ENCODE assay signal across 8 mouse cellular contexts in the genomic region with DNA sequence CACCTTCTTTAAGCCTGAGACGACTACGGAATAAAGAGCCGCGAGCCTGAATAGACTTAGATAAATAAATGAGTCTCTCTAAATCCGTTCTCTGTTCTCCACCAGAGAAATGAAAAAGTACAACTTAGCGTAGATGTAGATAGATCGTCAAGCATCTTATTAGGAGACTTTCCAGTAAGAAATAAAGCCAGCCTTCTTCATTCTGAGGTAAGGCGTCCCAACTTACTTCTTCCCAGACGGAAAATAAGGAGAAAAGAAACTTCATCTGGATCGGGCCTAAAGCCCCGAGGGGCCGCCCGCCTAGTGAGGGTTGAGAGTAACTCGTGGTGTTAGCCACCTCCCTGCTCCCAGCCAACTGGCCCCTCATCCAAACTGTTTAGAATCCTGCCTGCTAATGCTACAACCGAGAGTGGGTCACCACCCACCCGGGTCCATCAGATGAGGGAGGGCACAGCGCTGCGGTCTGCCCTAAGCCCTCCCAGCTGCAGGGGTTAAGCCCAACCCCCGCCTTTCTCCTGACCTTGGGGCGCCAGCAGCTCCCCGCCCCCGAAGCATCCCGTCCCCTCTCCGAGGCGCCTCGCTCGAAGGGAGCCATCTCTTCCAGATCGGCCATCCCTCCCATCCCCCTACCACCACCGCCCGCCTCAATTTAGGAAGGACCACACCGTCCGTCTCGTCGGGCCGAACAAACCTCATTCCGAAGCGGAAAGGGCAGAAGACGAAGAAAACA. TPM values are rescaled to one million over a fixed set of nuclear protein-coding genes. Genes with fewer than 3 reads are reported as not detected.
DNase-seq lines count a peak whose midpoint lies in the region.

No protein-coding gene starts in this region.

- peak; percentile 70 for DNase-seq in ES-CJ7 (ENCODE audit: low read depth, low spot score)
- DNase-seq in adrenal gland, postnatal 4 days (ENCODE audit: low spot score in 2 of 2), result peak; percentile 50 to 51
- DNase-seq in forebrain, embryonic 10.5 days (ENCODE audit: extremely low spot score, low spot score), result peak; percentile 66
- DNase-seq in heart, postnatal 14 days, result peak; percentile 53 to 59
- DNase-seq in kidney, postnatal 4 days, result peak; percentile 73 to 81
- DNase-seq in right cerebral cortex, postnatal 25 days, result peak; percentile 29
- DNase-seq in left cerebral cortex, adult 18-20 months (ENCODE audit: low spot score in 2 of 2), result no peak

- WGBS in forebrain, embryonic 10.5 days, result 3% methylated on average over 38 of the region's 38 CpGs

- peak overlapping the region; percentile 90 for H3K4me3 ChIP-seq in forebrain, embryonic 10.5 days
- H3K4me3 ChIP-seq in megakaryocyte, embryonic 14.5 days (replicated peaks), result peak overlapping the region; percentile 99

- H3K4me1 ChIP-seq in forebrain, embryonic 10.5 days, result peaks cover 56% of the 10 kb centered on the region
- H3K4me1 ChIP-seq in megakaryocyte, embryonic 14.5 days, result peaks cover 70% of the 10 kb centered on the region

- H3K9me3 ChIP-seq in forebrain, embryonic 10.5 days, result no peaks in the 10 kb centered on the region
- no peaks in the 10 kb centered on the region for H3K9me3 ChIP-seq in megakaryocyte, embryonic 14.5 days

- peaks cover 10% of the 10 kb centered on the region for H3K36me3 ChIP-seq in forebrain, embryonic 10.5 days (replicated peaks)
- H3K36me3 ChIP-seq in megakaryocyte, embryonic 14.5 days (replicated peaks; ENCODE audit: low read length), result peaks cover 28% of the 10 kb centered on the region

- intact Hi-C loops in heart, postnatal 14 days (cut with DNase I), result loop anchor here (2.0 kb wide), 1 partner anchor 32 kb away; a partner anchor contains a TSS

- H3K27ac ChIP-seq in forebrain, embryonic 10.5 days, result peak overlapping the region; percentile 95

- no peaks in the 10 kb centered on the region for H3K27me3 ChIP-seq in forebrain, embryonic 10.5 days (ENCODE audit: poor library complexity, severe bottlenecking)
- no peaks in the 10 kb centered on the region for H3K27me3 ChIP-seq in megakaryocyte, embryonic 14.5 days (replicated peaks)

RNA-seq across cellular contexts. Expression of a gene that starts 0.9 kb away (rescaled TPM):
- total RNA-seq in adrenal gland, postnatal 4 days (2021), result 10 to 100 TPM; 32.5 to 33.5 TPM
- polyA plus RNA-seq in forebrain, embryonic 10.5 days (2016; fragmentation: Nextera tagmentation; extraction: Ambion mirVana), result 55.1 and 56.6 TPM in 2 replicates
- 10 to 100 TPM; 15.3 to 16.0 TPM for total RNA-seq in heart, postnatal 14 days (2021)
- 129 and 266 TPM in 2 replicates for polyA plus RNA-seq in megakaryocyte, embryonic 14.5 days (2012; ENCODE audit: insufficient read depth, low replicate concordance)
- 10 to 100 TPM; 31.8 to 33.9 TPM for total RNA-seq in left cerebral cortex, adult 18-20 months (2021)

RNA-seq across cellular contexts. Expression of a gene that starts 1.1 kb away (rescaled TPM):
- 10 to 100 TPM; 24.7 to 25.9 TPM for total RNA-seq in adrenal gland, postnatal 4 days (2021)
- polyA plus RNA-seq in forebrain, embryonic 10.5 days (2016; fragmentation: Nextera tagmentation; extraction: Ambion mirVana), result 23.8 and 26.1 TPM in 2 replicates
- total RNA-seq in heart, postnatal 14 days (2021), result 1 to 10 TPM; 6.5 to 7.1 TPM
- 5.2 TPM in 1 of 2 replicates, not detected in the other for polyA plus RNA-seq in megakaryocyte, embryonic 14.5 days (2012; ENCODE audit: insufficient read depth, low replicate concordance)
- 10 to 100 TPM; 12.1 to 12.8 TPM for total RNA-seq in left cerebral cortex, adult 18-20 months (2021)

RNA-seq across cellular contexts. Expression of a gene that starts 26.8 kb away (rescaled TPM):
- total RNA-seq in adrenal gland, postnatal 4 days (2021), result under 1 TPM; 0.62 to 0.68 TPM
- polyA plus RNA-seq in forebrain, embryonic 10.5 days (2016; fragmentation: Nextera tagmentation; extraction: Ambion mirVana), result 0.28 and 0.40 TPM in 2 replicates
- under 1 TPM in 1 of 2 experiments, not detected in 1; 0.20 TPM for total RNA-seq in heart, postnatal 14 days (2021)
- not detected in 2 replicates for polyA plus RNA-seq in megakaryocyte, embryonic 14.5 days (2012; ENCODE audit: insufficient read depth, low replicate concordance)
- total RNA-seq in left cerebral cortex, adult 18-20 months (2021), result under 1 TPM in 1 of 2 experiments, not detected in 1; 0.35 TPM

RNA-seq across cellular contexts. Expression of a gene that starts 33.2 kb away (rescaled TPM):
- 10 to 100 TPM; 23.9 to 26.0 TPM for total RNA-seq in adrenal gland, postnatal 4 days (2021)
- 18.4 and 19.8 TPM in 2 replicates for polyA plus RNA-seq in forebrain, embryonic 10.5 days (2016; fragmentation: Nextera tagmentation; extraction: Ambion mirVana)
- 1 to 10 TPM; 2.9 to 3.7 TPM for total RNA-seq in heart, postnatal 14 days (2021)
- 20.6 and 67.1 TPM in 2 replicates for polyA plus RNA-seq in megakaryocyte, embryonic 14.5 days (2012; ENCODE audit: insufficient read depth, low replicate concordance)
- 10 to 100 TPM; 13.9 to 15.3 TPM for total RNA-seq in left cerebral cortex, adult 18-20 months (2021)

RNA-seq across cellular contexts. Expression of a gene that starts 34.1 kb away (rescaled TPM):
- 10 to 100 TPM; 34.9 to 41.8 TPM for total RNA-seq in adrenal gland, postnatal 4 days (2021)
- polyA plus RNA-seq in forebrain, embryonic 10.5 days (2016; fragmentation: Nextera tagmentation; extraction: Ambion mirVana), result 24.4 and 24.6 TPM in 2 replicates
- total RNA-seq in heart, postnatal 14 days (2021), result 10 to 100 TPM; 16.1 to 18.5 TPM
- 28.4 and 32.8 TPM in 2 replicates for polyA plus RNA-seq in megakaryocyte, embryonic 14.5 days (2012; ENCODE audit: insufficient read depth, low replicate concordance)
- total RNA-seq in left cerebral cortex, adult 18-20 months (2021), result 10 to 100 TPM; 47.3 to 51.8 TPM

Comparison
In these comparisons a context has a peak if more than half of its experiments do, and no peak if none do; other contexts are left out.
1. DNase-seq: peak in ES-CJ7 (single experiment), adrenal gland, postnatal 4 days (2 of 2), forebrain, embryonic 10.5 days (single experiment), heart, postnatal 14 days (2 of 2), kidney, postnatal 4 days (2 of 2) and right cerebral cortex, postnatal 25 days (single experiment); none in left cerebral cortex, adult 18-20 months (0 of 2).